Mouse (Mus musculus) gastrocnemius, adult 18-20 months (tissue): ENCODE results near the gene Ccdc42. TPM values are rescaled to one million over a fixed set of nuclear protein-coding genes. Genes with fewer than 3 reads are reported as not detected.
A peak's percentile ranks its signal among the peaks of the same experiment; 100 is the strongest.

Source experiments
- DNase-seq: peaks from one replicate; pipeline ENCODE4 v3.0.0; 2021; ENCODE audit warnings: low spot score
- long read RNA-seq, 2 experiments: library from polyadenylated mRNA; stranded (forward); transcript quantifications; one replicate each; pipeline ENCODE4 v2.0.0; 2021
- total RNA-seq, 2 experiments: library from RNA; stranded (reverse); gene quantifications; 2 replicates each; pipeline ENCODE4 v1.2.3; 2021

Gene Ccdc42
- total RNA-seq, result not detected
- long read RNA-seq, experiment 1, result 0 reads
- long read RNA-seq, experiment 2, result 0 reads

DNA sequence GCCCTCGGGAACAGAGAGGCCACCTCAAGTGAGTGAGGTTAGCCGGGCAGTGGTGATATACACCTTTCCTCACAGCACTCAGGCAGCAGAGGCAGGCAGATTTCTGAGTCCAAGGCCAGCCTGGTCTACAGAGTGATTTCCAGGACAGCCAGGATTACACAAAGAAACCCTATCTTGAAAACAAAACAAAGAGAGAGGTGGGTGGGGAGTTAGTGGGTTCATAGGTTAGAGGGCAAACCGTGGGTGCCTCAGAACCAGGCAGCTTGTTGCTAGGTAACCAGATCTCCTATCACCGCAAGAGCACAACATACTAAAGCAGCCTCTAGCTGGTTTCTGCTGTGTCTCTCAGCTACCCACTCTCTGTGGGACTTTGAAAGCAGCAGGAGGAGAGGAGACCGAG lies at the start of gene Ccdc42:
TSS of gene Ccdc42 (plus strand) at position 301 of the 400 bp plus-strand sequence.
- no peak for DNase-seq

GRCm38 (mm10) chr11:68539621-68540020 lies 47.2 kb upstream of the Ccdc42 start:
- no peak for DNase-seq

GRCm38 (mm10) chr11:68544554-68544953 lies 42.3 kb upstream of the Ccdc42 start:
- no peak for DNase-seq

- no peak for DNase-seq
Observed at GRCm38 (mm10) chr11:68545172-68545571, 41.6 kb upstream of the Ccdc42 start.

GRCm38 (mm10) chr11:68545682-68546222 lies 41.1 kb upstream of the Ccdc42 start:
- no peak for DNase-seq

GRCm38 (mm10) chr11:68547484-68547883 lies 39.3 kb upstream of the Ccdc42 start:
- no peak for DNase-seq

- no peak for DNase-seq
Observed at GRCm38 (mm10) chr11:68549597-68549996, 37.2 kb upstream of the Ccdc42 start.

DNA sequence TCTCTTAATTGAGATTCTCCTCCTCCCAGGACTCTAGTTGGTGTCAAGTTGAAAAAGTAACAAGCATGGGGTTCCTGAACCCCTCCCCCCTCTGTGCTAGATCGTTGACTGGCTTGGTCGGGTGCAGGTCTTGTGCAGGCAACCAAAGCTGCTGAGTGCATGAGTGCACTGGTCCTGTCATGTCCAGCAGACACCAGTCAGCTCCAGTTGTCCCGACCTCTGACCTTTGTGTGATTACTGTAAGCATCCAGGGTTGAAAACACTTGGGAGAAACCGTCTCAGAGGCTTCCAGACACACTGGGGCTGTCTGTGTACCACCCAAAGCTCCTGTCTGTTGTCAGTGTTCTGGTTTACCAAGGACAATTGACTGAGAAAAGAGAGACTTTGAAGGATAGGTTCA lies 36.5 kb upstream of the Ccdc42 start:
- no peak for DNase-seq

- DNase-seq, result peak; percentile 40
Observed at GRCm38 (mm10) chr11:68553981-68554471, 32.8 kb upstream of the Ccdc42 start.

GRCm38 (mm10) chr11:68555918-68556584 lies 30.8 kb upstream of the Ccdc42 start, which contains the start of gene Mfsd6l:
Gene Mfsd6l, plus strand, starts transcription at chr11:68556186.
- no peak for DNase-seq

DNA sequence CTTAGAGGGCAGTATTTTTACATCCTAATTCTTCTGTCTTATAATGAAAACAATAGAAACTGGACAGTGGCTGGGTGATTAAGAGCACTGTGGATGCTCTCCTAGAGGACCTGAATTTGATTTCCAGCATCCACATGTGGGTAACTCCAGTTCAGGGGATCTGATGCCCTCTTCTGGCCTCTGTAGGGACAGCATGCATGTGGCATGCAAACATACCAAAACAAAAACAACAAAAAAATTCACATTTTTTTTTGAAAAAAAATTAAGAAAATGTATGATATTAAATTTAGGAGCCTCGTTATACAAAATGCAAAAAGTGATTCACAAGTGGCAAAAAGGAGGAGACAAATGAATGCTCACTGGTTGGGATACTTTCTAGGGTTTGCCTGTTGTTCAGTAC lies 27.3 kb upstream of the Ccdc42 start:
- no peak for DNase-seq

GRCm38 (mm10) chr11:68561957-68562950 lies 24.6 kb upstream of the Ccdc42 start:
- no peak for DNase-seq

- no peak for DNase-seq
Observed at GRCm38 (mm10) chr11:68564356-68565031, 22.3 kb upstream of the Ccdc42 start.

- no peak for DNase-seq
Observed at GRCm38 (mm10) chr11:68565032-68565429, 21.8 kb upstream of the Ccdc42 start.

GRCm38 (mm10) chr11:68566447-68567059 lies 20.3 kb upstream of the Ccdc42 start:
- DNase-seq, result peak; percentile 69

GRCm38 (mm10) chr11:68570861-68571260 lies 16.0 kb upstream of the Ccdc42 start:
- DNase-seq, result peak; percentile 19

DNA sequence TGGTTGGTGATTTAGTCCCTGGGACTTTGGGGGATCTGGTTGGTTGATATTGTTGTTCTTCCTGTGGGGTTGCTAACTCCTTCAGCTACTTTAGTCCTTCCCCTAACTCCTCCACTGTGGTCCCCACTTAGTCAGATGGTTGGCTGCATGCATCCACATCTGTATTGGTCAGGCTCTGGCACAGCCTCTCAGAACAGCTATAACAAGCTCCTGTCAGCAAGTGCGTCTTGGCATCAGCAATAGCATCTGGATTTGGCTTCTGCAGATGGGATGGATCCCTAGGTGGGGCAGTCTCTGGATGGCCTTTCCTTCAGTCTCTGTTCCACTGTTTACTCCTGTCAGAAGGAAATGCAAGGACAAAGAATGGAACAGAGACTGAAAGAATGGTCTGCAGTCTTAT lies 9.7 kb upstream of the Ccdc42 start:
- DNase-seq, result no peak

DNA sequence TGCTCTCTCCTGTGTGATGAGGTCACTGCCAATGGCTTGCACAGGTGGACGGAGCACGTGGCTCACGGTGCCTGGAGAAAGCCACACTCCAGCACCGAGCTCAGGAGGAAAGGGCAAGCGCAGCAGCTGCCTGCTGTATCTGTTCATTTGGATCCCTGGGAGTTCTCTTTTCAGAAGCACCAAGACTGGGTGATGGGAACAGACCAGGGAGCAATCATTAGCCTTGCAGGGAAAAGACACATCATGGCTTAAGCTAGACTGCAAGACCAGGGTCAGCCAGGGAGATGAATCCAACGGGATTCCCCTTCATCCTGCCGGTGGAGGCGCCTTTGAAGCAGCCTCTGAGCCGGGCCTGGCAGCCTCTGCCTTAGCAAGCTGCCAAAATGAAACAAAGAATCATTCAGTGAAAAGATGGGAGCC lies 7.3 kb upstream of the Ccdc42 start:
- DNase-seq, result no peak

- no peak for DNase-seq
Observed at GRCm38 (mm10) chr11:68580566-68580965, 6.3 kb upstream of the Ccdc42 start.

DNA sequence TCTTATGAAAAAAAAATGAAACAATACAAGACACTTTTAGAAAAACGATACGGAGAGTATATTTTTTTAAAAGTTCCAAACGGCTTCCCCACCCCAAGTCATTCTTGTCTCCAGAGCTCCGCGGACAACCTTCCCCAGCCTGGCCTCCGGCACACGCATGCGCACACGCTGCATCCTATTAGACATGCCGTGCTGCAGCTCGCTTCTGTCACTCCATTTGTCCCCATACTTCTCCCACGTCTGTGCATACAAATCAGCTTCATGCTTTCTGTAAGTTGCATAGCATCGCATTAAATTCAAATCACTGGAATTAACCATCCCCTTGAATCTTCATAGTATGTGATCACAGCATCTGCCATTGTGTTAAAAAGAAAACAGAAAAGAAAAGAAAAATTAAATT lies 3.6 kb upstream of the Ccdc42 start:
- DNase-seq, result no peak
